Mouse (Mus musculus): Measurements from ENCODE around the gene Calr3. TPM values are rescaled to one million over a fixed set of nuclear protein-coding genes. Genes with fewer than 3 reads are reported as not detected.
A peak's percentile ranks its signal among the peaks of the same experiment; 100 is the strongest.

Gene Calr3
- polyA plus RNA-seq, 1 experiment from 2014 or later = 0.72 TPM

DNA sequence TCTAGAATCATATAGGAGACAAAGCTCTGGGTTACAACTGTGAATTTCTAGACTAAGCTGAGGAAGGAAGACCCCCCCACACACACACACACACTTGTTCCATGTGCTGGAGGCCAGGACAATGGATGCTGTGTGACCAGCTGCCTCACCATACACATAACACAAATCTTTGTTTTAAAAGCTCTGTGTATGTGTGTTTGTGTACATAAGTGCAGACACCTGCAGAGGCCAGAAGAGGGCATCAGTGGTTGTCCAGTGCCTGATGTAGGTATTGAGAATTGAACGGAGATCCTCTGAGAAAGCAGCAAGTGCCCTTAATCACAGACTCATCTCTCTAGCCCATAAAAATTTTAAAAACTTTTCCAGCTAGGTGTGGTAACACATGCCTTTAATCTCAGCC, 20.7 kb downstream of the Calr3 start:
- H3K4me1 ChIP-seq (ENCODE audit: insufficient read depth) = peaks cover 29% of the 10 kb centered on the region
- no peaks in the 10 kb centered on the region for H3K9me3 ChIP-seq (ENCODE audit: low read length)
- no peaks in the 10 kb centered on the region for H3K27me3 ChIP-seq (ENCODE audit: insufficient read depth, low read length)
- no peaks in the 10 kb centered on the region for H3K36me3 ChIP-seq (replicated peaks; ENCODE audit: insufficient read depth, low read length)
- DNase-seq = no peak
- H3K9ac ChIP-seq (replicated peaks) = no peak overlapping the region
- ATAC-seq = no peak
- no peak overlapping the region for H3K4me2 ChIP-seq (ENCODE audit: low read depth, low read length)
- no peak overlapping the region for H3K27ac ChIP-seq (ENCODE audit: low read depth)
- no peak overlapping the region for H3K4me3 ChIP-seq (ENCODE audit: low read depth, low read length)
- WGBS (ENCODE audit: insufficient replicate concordance) = 63% methylated on average over 1 of the region's 1 CpGs
- TF ChIP-seq CTCF (IDR thresholded peaks at IDR 0.05; ENCODE audit: low read depth) (peak; percentile 63), EP300 (IDR thresholded peaks at IDR 0.05; ENCODE audit: low read depth) (no peak)

GRCm38 (mm10) chr8:72421362-72422335, 22.0 kb downstream of the Calr3 start, which contains the start of gene Eps15l1:
Gene Eps15l1, minus strand, starts transcription at chr8:72421460.
- Histone ChIP-seq H3K9ac (replicated peaks) (peak within 1 kb of the TSS; percentile 86), H3K4me1 (ENCODE audit: insufficient read depth) (peaks cover 42% of the 10 kb centered on the region), H3K36me3 (replicated peaks; ENCODE audit: insufficient read depth, low read length) (no peaks in the 10 kb centered on the region), H3K27ac (ENCODE audit: low read depth) (peak within 1 kb of the TSS; percentile 89), H3K4me3 (ENCODE audit: low read depth, low read length) (peak within 1 kb of the TSS; percentile 68), H3K9me3 (ENCODE audit: low read length) (no peaks in the 10 kb centered on the region), H3K27me3 (ENCODE audit: insufficient read depth, low read length) (no peaks in the 10 kb centered on the region), H3K4me2 (ENCODE audit: low read depth, low read length) (peak within 1 kb of the TSS; percentile 74)
- 4% methylated on average over 48 of the region's 48 CpGs for WGBS (ENCODE audit: insufficient replicate concordance)
- TF ChIP-seq CTCF (IDR thresholded peaks at IDR 0.05; ENCODE audit: low read depth) = no peak
- no peak for TF ChIP-seq EP300 (IDR thresholded peaks at IDR 0.05; ENCODE audit: low read depth)
- peak; percentile 100 for DNase-seq
- peak; percentile 96 for ATAC-seq

- H3K4me1 ChIP-seq (ENCODE audit: insufficient read depth) = peaks cover 50% of the 10 kb centered on the region
- peak overlapping the region; percentile 68 for H3K4me3 ChIP-seq (ENCODE audit: low read depth, low read length)
- DNase-seq (peak; percentile 69), ATAC-seq (peak; percentile 35)
- no peaks in the 10 kb centered on the region for H3K27me3 ChIP-seq (ENCODE audit: insufficient read depth, low read length)
- no peaks in the 10 kb centered on the region for H3K9me3 ChIP-seq (ENCODE audit: low read length)
- WGBS (ENCODE audit: insufficient replicate concordance) = 1% methylated on average over 47 of the region's 73 CpGs
- H3K36me3 ChIP-seq (replicated peaks; ENCODE audit: insufficient read depth, low read length) = no peaks in the 10 kb centered on the region
- peak overlapping the region; percentile 89 for H3K27ac ChIP-seq (ENCODE audit: low read depth)
- peak overlapping the region; percentile 86 for H3K9ac ChIP-seq (replicated peaks)
- H3K4me2 ChIP-seq (ENCODE audit: low read depth, low read length) = peak overlapping the region; percentile 74
- TF ChIP-seq EP300 (IDR thresholded peaks at IDR 0.05; ENCODE audit: low read depth) (no peak), CTCF (IDR thresholded peaks at IDR 0.05; ENCODE audit: low read depth) (no peak)
These were observed 22.9 kb downstream of the Calr3 start for GRCm38 (mm10) chr8:72420571-72421361.

- H3K9ac ChIP-seq (replicated peaks) = no peak overlapping the region
- no peaks in the 10 kb centered on the region for H3K36me3 ChIP-seq (replicated peaks; ENCODE audit: insufficient read depth, low read length)
- no peaks in the 10 kb centered on the region for H3K9me3 ChIP-seq (ENCODE audit: low read length)
- 75% methylated on average over 4 of the region's 4 CpGs for WGBS (ENCODE audit: insufficient replicate concordance)
- no peak for ATAC-seq
- TF ChIP-seq CTCF (IDR thresholded peaks at IDR 0.05; ENCODE audit: low read depth) = no peak
- no peak for TF ChIP-seq EP300 (IDR thresholded peaks at IDR 0.05; ENCODE audit: low read depth)
- no peak overlapping the region for H3K27ac ChIP-seq (ENCODE audit: low read depth)
- no peaks in the 10 kb centered on the region for H3K27me3 ChIP-seq (ENCODE audit: insufficient read depth, low read length)
- no peak overlapping the region for H3K4me3 ChIP-seq (ENCODE audit: low read depth, low read length)
- peaks cover 76% of the 10 kb centered on the region for H3K4me1 ChIP-seq (ENCODE audit: insufficient read depth)
- no peak for DNase-seq
- no peak overlapping the region for H3K4me2 ChIP-seq (ENCODE audit: low read depth, low read length)
These were observed 25.6 kb downstream of the Calr3 start for GRCm38 (mm10) chr8:72418073-72418472.

DNA sequence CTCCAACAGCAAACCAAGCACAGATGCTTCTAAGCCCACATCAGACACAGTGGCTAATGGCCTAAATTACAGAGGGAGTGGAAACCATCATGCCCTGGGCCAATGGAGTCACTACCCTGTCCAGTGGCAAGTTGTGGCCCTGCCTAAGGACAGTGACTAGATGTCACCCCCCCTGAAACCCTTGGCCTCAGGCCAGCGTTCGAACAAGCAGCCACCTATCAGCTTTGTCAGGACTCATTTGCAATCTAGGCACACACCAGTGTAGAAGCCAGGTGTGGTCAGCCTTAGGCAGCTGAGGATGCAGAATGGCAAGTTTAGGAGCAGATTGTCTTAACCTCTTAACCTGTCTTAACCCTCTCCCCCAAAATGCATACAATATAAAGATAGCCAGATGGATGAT, 28.4 kb downstream of the Calr3 start:
- Histone ChIP-seq H3K4me3 (ENCODE audit: low read depth, low read length) (no peak overlapping the region), H3K27ac (ENCODE audit: low read depth) (peak overlapping the region; percentile 93)

More for the DNA sequence above, 28.4 kb downstream of the Calr3 start:
- H3K9me3 ChIP-seq (ENCODE audit: low read length) = no peaks in the 10 kb centered on the region
- H3K4me1 ChIP-seq (ENCODE audit: insufficient read depth) = peaks cover 88% of the 10 kb centered on the region
- peak; percentile 12 for ATAC-seq
- 0 out of 2 replicates have a peak, but pooled peaks cover 6% of the 10 kb centered on the region for H3K36me3 ChIP-seq (replicated peaks; ENCODE audit: insufficient read depth, low read length)
- H3K27me3 ChIP-seq (ENCODE audit: insufficient read depth, low read length) = no peaks in the 10 kb centered on the region
- peak overlapping the region; percentile 48 for H3K9ac ChIP-seq (replicated peaks)
- TF ChIP-seq CTCF (IDR thresholded peaks at IDR 0.05; ENCODE audit: low read depth) (no peak), EP300 (IDR thresholded peaks at IDR 0.05; ENCODE audit: low read depth) (no peak; the same call in 1 of the 2 replicates)
- 47% methylated on average over 2 of the region's 2 CpGs for WGBS (ENCODE audit: insufficient replicate concordance)
- H3K4me2 ChIP-seq (ENCODE audit: low read depth, low read length) = peak overlapping the region; percentile 65
- peak; percentile 65 for DNase-seq
